Mouse (Mus musculus): Measurements from ENCODE around the gene Pcbp2.

DNA sequence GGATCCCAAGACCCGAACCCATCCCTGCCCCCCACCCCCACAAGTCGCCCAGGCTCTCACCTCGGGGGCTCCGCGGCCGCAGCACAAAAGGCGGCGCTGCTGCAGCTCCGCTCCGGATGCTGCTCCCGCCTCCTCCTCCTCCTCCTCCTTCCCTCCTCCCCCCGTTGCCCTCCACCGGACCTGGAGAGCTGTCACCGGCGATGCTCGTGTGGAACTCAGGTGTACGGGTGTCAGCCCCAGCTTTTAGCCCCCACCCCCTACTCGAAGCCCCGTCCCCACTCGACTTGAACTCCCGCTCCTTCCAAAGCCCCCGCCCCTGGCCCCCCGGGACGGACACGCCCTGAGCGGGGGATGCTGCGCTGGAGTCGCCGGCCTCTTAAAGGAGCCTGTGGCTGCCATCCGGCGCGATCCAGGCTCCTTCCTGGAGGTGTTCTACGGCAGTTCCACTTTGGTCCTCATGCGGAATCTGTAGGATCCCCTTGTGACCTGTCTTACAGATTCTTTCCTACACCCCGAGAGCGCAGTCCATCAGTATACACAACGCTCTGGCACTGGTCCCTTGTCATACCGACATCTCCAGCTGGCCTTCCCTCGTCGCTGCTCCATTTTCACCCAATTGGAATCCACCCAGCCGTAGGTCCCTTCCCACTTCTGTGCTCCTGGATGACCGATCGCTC is 46.5 kb downstream of the Pcbp2 start, which contains the start of gene Map3k12:
- 0 out of 2 replicates have a peak, but pooled peaks have one; percentile 5 for TF ChIP-seq CTCF (IDR thresholded peaks at IDR 0.05; ENCODE audit: insufficient read depth, low read depth, low read length)
- peak; percentile 57 for TF ChIP-seq POLR2A (IDR thresholded peaks at IDR 0.05; ENCODE audit: insufficient read depth, low read depth, low read length)

Data from olfactory bulb, adult 2 months (tissue).